Mouse (Mus musculus) subcutaneous adipose tissue, adult 2 months (tissue): ENCODE measurements around the gene Grid2ip. TPM values are rescaled to one million over a fixed set of nuclear protein-coding genes. Genes with fewer than 3 reads are reported as not detected.

Experiments used
- polyA plus RNA-seq: library from polyadenylated mRNA; depleted of rRNA; stranded (reverse); fragments of >200 nt; gene quantifications from 2 replicates; pipeline ENCODE4 v1.2.3, GENCODE M21; 2012; ENCODE audit warnings: low replicate concordance; rRNA removed

Gene Grid2ip
- polyA plus RNA-seq, result 0.13 TPM in 1 of 2 replicates, not detected in the other

GRCm38 (mm10) chr5:143356686-143357388 lies at the start of gene Grid2ip:
Gene Grid2ip (plus strand): TSS chr5:143357338.

GRCm38 (mm10) chr5:143314730-143315513 lies 42.2 kb upstream of the Grid2ip start, which contains the start of gene E130309D02Rik:
Gene E130309D02Rik (minus strand): TSS chr5:143315360.

DNA sequence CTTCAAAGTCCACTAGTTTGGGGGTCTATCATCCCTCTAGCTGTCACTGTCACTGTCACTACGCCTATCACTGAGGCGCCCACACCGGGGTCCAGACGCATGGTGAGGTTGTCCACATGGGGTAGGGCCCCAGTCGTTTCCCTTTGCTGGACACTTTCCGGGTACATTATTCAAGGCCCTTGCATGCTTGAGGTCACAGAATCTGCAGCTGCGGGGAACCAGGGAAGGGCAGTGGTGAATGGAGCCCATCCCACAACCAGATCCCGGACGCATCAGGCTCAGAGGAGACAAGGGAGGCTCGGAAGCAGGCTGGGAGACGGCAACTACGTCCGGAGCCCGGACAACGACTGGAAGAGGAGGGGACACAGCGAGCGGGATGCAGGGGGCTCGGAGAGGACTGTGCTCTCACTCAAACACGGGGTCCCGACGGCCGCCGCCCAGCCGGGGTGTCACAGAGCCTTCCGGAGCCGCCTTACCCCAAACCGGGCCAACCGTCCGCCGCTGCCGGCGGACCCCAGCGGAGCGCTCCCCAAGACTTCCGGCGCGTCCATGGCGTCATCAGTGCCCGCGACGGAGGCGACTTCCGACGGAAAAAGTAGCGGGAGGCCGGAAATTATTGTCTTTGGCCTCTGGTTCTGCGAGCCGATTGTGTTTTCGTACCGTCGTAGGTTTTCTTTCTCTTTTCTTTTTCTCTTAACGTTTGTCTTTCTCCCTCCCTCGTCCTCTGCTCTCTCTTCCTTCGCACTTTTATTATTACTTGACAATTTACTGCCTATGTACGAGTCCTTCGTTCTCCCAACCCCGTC lies 28.2 kb upstream of the Grid2ip start, which contains the start of gene Zdhhc4:
Zdhhc4 (minus strand) TSS at position 567 of the 806 bp plus-strand sequence.

GRCm38 (mm10) chr5:143403221-143404147 lies 46.3 kb downstream of the Grid2ip start, which contains the start of gene Kdelr2:
Gene Kdelr2 (plus strand): TSS chr5:143403838.

Other genes with a start within 250 kb of the Grid2ip start
- gene Rnf216, start 244.3 kb upstream of the Grid2ip start, polyA plus RNA-seq, result 25.3 and 33.4 TPM in 2 replicates
- gene Olfr718-ps1, start 209.8 kb upstream of the Grid2ip start, polyA plus RNA-seq, result not detected in 2 replicates
- gene Rbak, start 176.6 kb upstream of the Grid2ip start, polyA plus RNA-seq, result 5.1 and 9.4 TPM in 2 replicates
- not detected in 2 replicates for gene Spdye4b, start 176.3 kb upstream of the Grid2ip start, polyA plus RNA-seq
- not detected in 2 replicates for gene Spdye4a, start 130.4 kb upstream of the Grid2ip start, polyA plus RNA-seq
- gene Zfp12, start 122.2 kb upstream of the Grid2ip start, polyA plus RNA-seq, result 10.4 and 20.8 TPM in 2 replicates
- 3.6 and 11.8 TPM in 2 replicates for gene Zfp316, start 87.3 kb upstream of the Grid2ip start, polyA plus RNA-seq
- 0.82 and 4.1 TPM in 2 replicates for gene Zfp853, start 63.7 kb upstream of the Grid2ip start, polyA plus RNA-seq
- 16.0 and 19.9 TPM in 2 replicates for gene E130309D02Rik, start 42.0 kb upstream of the Grid2ip start, polyA plus RNA-seq
- gene Zdhhc4, start 28.1 kb upstream of the Grid2ip start, polyA plus RNA-seq, result 97.5 and 118 TPM in 2 replicates
- 90.4 and 210 TPM in 2 replicates for gene Kdelr2, start 46.5 kb downstream of the Grid2ip start, polyA plus RNA-seq
- gene Daglb, start 107.2 kb downstream of the Grid2ip start, polyA plus RNA-seq, result 27.4 and 33.2 TPM in 2 replicates
- gene Rac1, start 170.7 kb downstream of the Grid2ip start, polyA plus RNA-seq, result 368 and 428 TPM in 2 replicates